Mouse (Mus musculus): ENCODE data around the gene Tbc1d22b.
"Not testable (repeated sequence)": the region's sequence is repeated elsewhere in the genome, so short reads cannot be mapped to it uniquely, and the experiment has no call there.

Tbc1d22b gene

DNA sequence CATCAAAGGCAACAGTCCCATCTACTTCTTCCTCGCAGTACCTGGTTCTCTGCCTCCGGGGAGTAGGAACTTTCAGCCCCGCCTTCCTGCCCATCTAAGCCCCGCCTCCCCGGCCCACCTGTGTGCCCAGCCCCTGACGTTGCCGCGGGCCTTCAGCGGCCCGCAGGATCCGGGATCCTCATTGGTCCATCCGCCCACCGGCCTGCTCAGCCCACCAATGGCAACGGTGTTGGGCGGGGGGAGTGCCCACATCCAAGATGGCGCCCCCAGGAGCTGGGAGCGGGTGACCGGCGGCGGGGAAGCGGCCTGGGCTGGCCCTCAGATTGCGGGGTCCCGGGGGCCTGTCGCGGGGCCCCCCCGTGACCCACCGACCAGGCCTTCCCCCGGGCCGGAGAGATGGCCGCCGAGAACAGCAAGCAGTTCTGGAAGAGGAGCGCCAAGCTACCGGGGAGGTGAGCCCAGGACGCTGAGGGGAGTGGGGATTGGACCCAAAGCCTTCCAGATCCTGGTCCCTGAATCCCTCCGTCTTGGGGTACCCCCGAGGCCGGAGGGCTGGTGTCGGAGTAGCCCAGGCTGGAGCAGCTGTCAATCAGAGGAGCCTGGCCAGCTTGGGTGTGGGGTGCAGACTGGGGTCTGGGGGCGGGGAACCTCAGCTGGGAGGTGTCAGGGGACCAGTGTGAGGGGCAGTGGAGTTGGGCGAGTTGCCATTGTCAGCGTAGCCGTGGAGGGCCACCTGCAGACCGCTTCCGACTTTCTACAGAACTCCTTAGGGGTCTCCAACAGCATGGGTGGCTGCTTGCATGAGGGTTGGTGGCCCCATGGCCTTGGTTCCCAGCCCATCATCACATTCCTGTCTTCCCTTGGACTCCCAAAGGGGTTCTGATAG, at the start of gene Tbc1d22b, which contains the start of gene Gm17657:
Tbc1d22b (plus strand) TSS at position 243 of the 886 bp plus-strand sequence.
Gm17657 (minus strand) TSS at position 96 of the 886 bp plus-strand sequence.
- DNase-seq: peak; percentile 98

- no peak for DNase-seq
Measured at GRCm38 (mm10) chr17:29500243-29500740, 49.3 kb upstream of the Tbc1d22b start.

DNA sequence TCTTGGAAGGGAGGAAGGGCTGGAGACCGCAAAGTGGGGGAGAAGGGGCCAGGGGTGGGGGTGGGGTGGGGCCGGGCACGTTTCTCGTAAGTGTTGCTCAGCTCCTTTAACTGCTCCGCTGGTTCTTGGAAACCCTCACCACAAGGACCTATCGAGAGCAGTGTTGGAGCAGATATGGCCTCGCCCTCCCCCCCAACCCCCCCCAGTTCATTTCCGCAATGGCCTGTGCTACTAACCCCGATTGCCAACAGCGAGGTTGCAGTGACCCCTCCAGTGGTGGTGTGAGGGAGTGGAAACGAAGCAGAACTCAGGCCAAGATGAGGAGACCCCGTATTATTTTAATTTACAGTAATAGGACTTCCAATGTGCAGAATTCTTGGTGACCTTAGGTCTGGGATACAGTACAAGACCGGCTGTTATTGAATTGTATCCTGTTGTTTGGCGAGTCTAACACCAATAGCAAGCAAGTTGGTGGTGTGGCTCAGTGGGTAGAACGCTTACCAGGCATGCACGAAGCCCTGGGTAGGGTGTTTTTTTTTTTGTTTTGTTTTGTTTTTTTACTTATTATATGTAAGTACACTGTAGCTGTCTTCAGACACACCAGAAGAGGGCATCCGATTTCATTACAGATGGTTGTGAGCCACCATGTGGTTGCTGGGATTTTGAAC, 48.6 kb upstream of the Tbc1d22b start:
- DNase-seq: no peak

- DNase-seq: no peak
Measured at GRCm38 (mm10) chr17:29502005-29502668, 47.4 kb upstream of the Tbc1d22b start.

- DNase-seq: peak; percentile 35
Measured at GRCm38 (mm10) chr17:29502669-29503665, 46.6 kb upstream of the Tbc1d22b start.

- DNase-seq: peak; percentile 61
Measured at GRCm38 (mm10) chr17:29503700-29504099, 45.9 kb upstream of the Tbc1d22b start.

DNA sequence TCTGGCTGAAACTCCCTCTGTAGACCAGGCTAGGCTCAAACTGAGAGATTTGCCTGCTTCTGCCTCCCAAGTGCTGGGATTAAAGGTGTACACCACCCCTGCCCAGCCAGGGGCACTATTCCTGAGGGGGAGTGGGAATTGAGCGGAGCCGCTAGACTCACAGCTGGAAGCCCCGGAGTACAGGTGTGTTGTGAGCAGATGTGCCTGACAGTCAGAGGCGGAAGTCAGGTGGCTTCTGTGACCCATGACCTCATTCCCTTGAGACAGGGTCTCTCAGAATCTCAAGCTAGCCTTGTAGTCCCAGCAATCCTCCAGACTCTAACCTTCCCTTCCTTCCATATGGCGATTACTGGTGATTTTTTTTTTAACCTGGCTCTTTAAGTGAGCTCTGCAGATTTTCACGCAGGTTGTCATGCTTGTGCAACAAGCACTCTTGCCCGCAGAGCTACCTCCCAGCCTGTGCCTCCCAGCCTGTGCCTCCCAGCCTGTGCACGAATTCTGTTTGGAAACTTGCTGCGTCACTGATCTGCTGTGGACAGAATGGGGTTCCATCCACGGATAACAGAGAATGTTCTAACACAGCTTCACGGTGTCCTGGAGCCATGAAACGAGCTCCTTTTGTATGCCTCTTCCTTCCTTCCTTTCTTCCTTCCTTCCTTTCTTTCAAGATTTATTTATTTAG, 40.5 kb upstream of the Tbc1d22b start:
- DNase-seq: no peak

GRCm38 (mm10) chr17:29510691-29511090, 38.9 kb upstream of the Tbc1d22b start:
- no peak for DNase-seq

DNA sequence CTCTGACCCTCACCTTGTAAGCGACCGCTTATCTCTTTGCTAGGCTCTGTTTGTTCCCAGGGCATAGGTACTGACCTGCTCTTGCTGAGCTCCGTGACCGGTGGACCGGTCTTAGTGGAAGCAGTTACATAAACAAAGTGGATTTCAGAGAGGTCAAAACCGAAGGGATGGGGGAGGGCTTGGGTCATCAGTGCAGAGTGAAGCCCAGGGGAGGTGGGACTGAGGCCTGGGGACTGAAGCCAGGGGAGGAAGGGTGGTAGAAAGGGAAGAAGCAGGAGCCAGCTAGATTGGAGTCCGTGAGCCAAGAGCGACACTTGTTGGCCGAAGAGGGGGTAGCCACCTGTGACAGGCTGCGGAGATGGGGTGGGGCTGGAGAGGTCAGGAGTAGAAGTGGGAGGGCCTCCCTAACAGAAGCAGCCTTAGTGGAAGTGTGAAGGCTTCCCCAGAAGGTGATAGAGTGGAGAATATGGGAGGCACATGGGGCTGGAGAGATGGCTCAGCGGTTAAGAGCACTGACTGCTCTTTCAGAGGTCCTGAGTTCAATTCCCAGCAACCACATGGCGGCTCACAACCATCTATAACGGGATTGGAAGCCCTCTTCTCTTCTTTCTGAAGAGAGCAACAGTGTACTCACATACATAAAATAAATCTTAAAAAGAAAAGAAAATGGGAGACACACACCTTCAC, 36.4 kb upstream of the Tbc1d22b start:
- DNase-seq: peak; percentile 79

- DNase-seq: peak; percentile 80
Measured at GRCm38 (mm10) chr17:29514435-29514834, 35.1 kb upstream of the Tbc1d22b start.

DNA sequence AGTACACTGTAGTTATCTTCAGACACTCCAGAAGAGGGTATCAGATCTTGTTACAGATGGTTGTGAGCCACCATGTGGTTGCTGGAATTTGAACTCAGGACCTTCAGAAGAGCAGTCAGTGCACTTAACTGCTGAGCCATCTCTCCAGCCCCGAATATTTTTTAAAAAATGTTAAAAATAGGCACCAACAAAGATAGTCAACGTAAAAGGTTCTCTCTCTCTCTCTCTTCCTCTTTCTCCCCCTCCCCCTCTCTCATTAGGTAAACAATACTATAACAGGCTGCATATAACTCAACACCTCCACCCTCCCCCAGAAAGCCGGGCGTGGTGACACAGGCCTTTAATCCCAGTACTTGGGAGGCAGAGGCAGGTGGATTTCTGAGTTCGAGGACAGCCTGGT, 30.9 kb upstream of the Tbc1d22b start:
- DNase-seq: not testable (repeated sequence)

DNA sequence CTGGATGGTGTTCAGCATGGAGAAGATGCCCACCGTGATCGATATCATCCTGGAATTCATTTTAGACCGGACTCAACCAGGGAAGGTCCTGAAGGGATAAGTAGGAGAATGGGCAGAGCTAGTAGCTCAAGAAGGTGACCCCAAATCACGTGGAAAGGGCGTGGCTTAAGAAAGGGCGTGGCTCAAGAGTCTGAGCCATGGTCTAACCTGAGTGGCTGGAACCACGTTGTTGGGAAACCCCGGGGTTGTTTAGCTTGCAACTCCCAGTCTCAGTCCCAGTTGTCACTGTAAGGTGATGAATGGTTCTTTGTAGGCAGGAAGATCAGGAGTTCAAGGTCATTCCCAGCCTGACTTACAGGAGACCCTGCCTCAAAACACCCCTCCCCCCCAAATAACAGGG, 29.9 kb upstream of the Tbc1d22b start:
- no peak for DNase-seq

GRCm38 (mm10) chr17:29525613-29526012, 24.0 kb upstream of the Tbc1d22b start:
- no peak for DNase-seq

DNA sequence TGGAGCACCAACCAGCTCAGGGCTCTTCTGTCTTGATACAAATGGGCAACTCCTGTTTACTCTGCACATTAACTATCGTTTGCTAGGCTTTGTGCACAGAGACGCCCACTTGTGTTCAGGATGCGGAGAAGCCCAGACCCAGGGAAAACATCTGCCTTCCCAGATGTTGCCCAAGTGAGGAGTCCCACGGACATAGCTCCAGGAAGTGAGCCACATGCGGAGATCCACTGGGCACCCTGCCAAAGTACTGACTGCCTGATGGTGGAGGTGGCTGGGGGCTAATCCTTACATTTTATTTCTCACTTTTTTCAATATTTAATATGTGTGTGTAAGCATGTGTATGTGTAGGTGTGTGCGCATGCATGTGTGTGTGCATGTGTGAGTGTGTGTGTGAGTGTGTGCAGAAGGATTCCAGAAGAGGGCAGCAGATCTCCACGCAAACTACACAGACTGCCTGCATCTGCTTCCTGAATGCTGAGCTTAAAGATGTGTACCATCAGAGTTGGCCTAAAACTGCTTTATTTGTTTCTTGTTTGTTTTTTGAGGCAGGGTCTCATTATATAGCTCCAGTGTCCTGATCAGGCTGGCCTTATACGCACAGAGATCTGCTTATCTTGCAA, 20.9 kb upstream of the Tbc1d22b start:
- DNase-seq: peak; percentile 40

GRCm38 (mm10) chr17:29530508-29530907, 19.1 kb upstream of the Tbc1d22b start:
- DNase-seq: no peak

DNA sequence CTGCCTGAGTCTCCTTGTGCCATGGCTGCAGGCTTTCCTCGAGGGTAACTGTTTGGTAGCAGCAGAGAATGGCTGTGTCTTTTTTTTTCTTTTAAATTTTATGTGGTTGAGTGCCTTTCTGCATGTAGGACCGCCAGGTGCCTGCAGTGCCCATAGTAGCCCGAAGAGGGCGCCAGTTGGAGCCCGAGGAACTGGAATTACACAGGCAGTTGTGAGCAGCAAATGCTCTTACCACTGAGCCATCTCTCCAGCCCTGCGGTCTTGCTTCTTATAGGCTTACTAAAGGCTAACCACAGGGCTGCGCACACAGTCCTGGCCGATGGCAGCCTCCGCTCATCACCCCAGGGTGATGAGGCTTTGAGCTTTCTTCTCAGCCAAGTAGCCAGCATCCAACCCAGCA, 18.3 kb upstream of the Tbc1d22b start:
- peak; percentile 70 for DNase-seq

DNA sequence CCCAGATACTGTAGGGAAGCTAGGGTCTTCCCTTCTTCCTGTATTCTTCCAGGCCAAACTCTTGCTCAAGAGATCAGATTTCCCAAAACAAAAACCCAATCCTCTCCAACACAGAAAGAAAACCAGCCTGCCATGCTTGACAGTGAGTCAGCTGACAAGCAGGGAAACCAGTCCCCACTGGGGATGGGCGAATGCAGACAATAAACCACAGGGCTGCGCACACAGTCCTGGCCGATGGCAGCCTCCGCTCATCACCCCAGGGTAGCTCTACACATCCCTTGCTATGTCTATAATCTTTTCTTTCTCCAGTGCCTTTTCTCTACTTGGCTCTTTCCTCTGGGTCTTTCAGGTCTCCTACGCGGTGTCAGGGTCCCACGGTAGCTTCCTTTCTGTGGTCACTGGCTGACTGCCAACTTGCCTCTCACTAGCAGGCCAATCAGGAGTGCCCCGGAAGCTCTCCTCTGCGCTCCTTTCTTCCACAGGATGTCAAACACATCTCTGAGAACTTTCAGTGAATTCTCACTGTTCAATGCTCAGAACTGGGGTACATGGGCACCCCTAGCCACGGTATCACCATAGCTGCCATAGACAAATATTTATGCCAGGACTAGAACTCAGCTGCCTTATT, 17.7 kb upstream of the Tbc1d22b start:
- peak; percentile 78 for DNase-seq

DNA sequence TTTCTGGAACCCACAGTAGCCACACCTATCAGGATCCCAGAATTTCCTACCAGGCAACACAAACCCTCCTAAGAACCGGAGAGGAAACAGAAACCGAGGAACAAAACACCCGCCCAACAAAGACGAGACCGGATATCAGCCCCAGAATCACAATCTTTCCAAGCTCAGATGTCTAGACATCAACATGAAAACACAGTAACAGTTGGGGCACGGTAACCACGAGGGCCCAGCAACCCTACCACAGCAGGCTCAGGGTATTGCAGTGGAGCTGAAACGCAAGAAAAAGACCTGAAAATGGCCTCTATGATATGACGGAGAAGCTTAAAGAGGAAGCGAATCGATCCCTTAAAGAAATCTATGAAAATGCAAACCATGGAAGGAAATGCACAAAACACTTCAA, 15.7 kb upstream of the Tbc1d22b start:
- peak; percentile 30 for DNase-seq

DNA sequence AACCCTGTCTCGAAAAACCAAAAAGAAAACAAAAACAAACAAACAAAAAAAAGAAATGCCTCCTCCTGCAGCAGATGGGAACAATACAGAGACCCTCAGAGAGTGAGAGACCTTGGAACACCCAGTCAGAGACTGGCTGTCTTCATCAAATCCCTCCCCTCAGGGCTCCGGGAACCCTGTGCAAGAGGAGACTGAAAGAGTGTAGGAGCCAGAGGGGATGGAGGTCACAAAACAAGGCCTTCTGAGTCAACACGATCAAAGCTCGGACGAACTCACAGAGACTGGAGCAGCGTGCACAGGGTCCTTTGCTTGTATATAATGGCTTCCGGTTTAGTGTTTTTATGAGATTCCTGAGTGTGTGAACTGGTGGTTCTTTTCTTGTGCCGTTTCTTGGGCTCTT, 9.2 kb upstream of the Tbc1d22b start:
- no peak for DNase-seq

DNA sequence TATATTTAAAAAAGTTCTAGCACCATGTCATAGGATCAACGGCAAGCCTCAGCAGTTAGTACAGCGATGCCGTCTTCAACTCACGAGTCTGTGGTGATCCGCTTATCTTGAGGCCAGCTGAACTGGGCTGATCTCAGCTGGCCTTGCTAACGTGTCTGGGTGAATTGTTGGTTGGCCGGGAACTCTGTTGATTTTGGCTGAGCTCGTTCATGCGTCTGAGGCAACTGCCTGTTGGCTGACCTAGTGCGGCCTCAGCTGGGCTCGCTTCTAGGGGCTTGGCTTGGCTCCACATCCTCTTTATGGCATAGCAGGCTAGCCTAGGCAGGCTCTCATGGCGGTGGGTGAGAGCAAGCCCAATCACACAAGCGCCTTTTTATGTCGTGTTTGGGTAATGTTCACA, 8.2 kb upstream of the Tbc1d22b start:
- no peak for DNase-seq

Data from thymus, postnatal 4 days (tissue).